Mouse (Mus musculus) megakaryocyte progenitor cell, adult 5-6 weeks (primary cell): Measurements from ENCODE around the gene Lhx4. TPM values are rescaled to one million over a fixed set of nuclear protein-coding genes. Genes with fewer than 3 reads are reported as not detected.

Source experiments
- ATAC-seq: replicated peaks from 2 replicates; pipeline ENCODE4 v1.8.0; 2016; ENCODE audit warnings: mild to moderate bottlenecking, moderate TSS enrichment, inconsistent platforms; ENCODE audit not compliant: poor library complexity
- total RNA-seq, 2 experiments: library from RNA; stranded (forward) in 1 of 2; stranded (reverse) in 1 of 2; fragments of 157-497, 149-512 nt in 1 of 2; fragments of 200-1000 nt in 1 of 2; gene quantifications; 2 replicates each; pipeline versions ENCODE4 v1.2.3 to v1.2.4; 2015 to 2017

Gene Lhx4
- total RNA-seq, 2 experiments from 2014 or later = not detected

DNA sequence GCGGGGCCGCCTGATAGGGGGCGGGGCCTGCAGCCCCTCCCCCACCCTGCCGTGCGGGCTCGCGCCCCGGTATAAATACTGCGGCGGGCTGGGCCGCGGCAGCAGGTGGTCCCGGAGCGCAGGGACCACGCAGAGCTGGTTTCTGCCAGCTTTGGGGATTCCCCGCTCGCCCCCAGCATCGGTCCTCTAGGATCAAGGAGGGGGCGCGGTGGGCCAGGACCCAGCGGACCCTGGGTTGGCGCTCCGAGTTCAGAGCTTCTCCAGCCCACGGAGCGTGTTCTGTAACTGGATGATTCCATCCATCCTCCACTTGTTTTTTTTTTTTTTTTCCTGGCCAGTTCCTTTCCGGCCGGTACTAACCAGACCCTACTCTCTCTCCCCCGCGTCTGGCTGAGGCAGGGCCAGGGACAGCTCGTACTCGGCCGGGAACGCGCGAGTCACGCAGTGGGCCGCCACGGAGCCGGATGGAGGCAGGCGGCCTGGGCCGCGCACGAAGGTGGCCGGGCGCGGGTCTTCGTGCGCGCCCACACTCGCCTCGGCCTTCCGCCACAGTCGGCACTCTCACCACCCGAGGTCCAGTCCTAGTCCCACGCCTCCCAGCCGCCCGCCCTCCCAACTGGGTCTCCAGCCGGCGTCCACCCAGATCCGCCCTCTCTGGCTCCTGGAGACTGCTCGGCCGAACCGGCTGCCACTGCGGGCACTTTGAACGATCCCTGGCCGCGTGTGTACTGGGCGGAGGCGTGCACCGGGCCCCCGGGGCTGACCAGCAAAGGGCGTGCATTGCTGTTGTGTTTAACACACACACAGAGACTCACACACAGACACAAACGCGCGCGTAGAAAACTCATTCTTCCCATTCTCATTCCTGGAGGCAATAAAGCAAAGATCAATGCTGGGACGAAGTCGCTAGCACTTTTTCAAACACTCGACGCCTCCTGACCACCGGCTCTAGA, 8.8 kb downstream of the Lhx4 start:
- ATAC-seq = no peak

- ATAC-seq = no peak
Observed at GRCm38 (mm10) chr1:155741988-155742387, 9.5 kb downstream of the Lhx4 start.

DNA sequence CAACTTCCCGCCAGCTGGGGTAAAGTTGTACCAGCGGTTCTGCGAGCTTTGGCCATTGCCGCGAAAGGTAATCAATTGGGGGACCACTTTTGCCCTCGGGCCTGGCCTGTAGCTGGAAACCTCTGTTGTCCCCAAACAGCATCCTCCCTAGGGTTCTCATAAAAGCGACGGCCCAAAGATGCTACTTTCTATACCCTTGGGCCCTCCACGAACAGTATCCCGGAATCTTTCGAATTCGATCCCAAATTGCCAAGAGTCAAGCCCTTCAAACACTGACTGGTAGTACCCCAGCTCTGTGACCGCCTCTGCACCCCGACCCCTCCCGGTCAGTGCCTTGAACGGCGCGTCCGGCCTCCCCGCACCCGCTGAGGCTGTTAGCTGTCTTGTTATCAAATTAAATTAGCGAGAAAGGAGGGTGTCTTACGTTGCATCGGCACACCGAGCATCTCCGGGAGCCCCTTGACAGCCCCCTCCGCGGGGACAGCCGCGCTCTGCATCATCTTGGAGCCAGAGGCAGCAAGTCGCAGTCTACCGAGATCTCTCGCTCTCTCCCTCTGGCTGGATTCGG, 10.0 kb downstream of the Lhx4 start:
- ATAC-seq = no peak

GRCm38 (mm10) chr1:155740622-155741377, 10.7 kb downstream of the Lhx4 start:
- no peak for ATAC-seq

DNA sequence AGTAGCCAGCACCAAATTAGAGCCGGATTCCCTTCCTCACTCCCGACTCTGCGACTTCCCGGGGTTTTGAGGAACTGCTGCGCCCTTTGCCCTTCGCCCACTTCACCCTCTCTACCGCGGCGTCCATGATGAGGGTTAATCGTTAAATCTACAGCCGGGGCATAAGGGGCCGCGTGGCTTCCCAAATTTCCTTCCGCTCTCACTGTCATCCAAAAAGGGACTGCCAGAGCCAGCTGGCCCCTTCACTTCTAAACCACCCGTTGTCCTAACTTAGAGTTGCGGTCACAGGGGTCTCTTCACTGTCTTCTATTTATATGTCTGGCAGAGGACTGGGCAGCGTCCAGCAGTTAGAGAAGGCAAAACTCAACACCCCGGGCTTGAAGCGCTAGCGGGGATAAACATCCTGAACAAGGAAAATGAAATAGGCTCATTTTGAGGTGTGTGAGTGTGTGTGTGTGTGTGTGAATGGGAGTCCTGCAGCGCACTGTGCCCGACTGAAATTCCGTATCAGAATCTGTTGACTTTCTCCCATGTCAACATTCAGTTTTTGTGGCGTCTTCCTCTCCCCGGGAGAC, 13.6 kb downstream of the Lhx4 start:
- ATAC-seq = 0 out of 2 replicates have a peak, but pooled peaks have one; percentile 29

DNA sequence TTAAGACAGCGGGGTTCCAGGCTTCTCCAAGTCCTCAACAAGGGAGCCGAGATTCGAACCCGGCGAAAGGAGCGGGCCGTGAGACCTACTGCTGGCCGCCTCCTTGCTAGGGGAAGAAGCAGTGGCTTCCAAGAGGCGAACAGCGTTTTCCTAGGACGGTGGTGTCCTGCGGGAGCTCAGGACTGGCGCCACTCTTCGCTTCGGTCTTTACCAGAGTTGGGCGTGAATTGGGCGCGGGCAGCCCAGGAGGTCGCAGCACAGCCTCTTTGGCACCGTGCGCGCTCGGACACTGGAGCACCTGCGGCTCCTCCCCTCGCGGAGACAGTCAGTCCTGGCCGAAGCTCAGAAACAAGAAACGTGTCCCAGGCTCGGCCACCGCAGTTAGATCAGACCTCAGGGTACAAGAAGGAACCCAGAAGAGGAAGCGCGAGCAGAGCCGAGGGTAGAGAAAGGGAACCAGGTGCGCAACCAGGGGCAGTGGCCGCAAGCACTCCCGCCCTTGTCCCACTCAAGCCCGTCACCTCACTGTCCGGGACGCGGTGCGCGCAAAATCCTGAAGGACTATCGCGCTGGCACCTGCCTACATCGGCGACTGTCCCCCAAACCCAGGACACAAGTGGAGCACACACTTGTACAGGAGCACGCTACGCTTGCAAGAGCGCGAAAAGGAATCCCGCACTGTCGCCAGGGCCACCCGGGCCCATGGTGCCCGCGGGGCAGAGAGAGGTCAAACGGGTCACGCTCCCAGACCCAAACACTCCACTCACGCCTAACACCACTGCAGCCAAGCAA, 14.3 kb downstream of the Lhx4 start:
- ATAC-seq = peak; percentile 81

DNA sequence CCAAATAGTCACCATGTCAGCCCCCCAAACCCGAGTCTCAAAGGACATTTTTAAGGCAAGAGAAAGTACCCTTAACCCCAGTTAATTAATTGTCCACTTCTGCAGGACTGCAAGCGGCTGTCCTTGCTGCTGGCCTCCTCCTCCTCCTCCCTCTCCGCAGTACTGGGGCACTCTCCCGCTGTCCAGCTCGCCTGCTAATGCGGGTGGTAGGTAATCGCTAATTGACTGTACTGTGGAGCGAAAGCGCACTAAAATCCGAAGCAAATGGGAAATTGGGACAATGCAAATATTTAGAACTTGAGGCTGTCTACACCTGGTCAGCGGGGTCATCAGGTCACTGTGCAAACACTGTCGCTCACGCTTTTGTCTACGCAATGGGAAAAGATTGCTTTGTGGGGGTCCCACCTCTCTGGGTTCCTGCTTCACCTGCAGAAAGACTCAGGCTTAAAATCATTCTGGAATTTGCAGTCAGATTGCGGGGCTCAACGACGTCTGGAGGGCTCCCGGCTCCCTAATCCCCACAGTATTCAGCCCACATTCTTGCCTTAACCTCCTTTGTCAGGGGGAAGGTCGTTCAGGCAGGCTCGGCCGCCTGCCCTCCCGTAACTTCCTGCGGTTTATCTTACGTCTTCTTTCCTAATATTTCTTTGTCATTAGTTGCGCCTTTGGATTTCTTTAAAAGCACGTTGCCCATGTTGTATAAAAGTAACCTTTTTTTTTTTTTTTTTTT, 15.2 kb downstream of the Lhx4 start:
- no peak for ATAC-seq

DNA sequence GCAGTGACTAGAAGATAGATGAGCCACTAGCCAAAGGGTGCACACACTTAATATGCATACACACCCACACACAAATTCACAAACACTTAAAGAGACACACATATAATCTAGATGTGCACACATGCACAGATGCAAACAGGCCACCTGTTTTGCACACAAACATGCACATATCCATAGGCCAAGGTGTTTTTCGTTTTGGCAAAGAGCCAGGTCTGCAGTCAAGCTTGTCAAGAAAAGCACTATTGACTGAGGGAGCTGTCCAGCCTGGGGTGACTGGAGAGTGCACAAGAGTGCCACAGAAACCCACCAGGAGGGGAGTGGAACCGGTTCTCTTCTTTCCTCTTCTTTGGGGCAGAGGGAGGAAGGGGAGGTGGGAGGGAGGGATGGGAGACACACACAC, 20.3 kb downstream of the Lhx4 start:
- no peak for ATAC-seq

- ATAC-seq = no peak
Observed at GRCm38 (mm10) chr1:155729113-155729795, 22.2 kb downstream of the Lhx4 start.

DNA sequence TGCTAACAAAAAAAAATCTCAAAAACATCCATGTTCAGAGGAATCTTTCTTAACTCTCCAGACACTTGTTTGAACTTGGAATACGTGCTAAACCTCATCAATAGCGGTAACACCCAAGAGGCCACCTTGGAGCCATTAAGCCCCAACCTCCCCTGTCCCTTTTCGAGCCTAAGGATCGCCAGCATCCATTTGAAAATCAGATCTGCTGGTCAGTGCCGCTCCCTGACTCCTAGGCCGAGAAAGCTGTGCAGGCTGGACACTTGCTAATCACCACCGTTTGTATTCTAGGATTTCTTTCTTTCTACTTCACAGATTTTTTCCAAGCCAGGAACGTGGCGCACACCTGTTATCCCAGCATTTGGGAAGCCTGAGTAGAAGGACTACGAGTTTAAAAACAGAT, 23.7 kb downstream of the Lhx4 start:
- ATAC-seq = no peak

GRCm38 (mm10) chr1:155725876-155726275, 25.6 kb downstream of the Lhx4 start:
- no peak for ATAC-seq

GRCm38 (mm10) chr1:155724301-155724700, 27.2 kb downstream of the Lhx4 start:
- ATAC-seq = no peak

- peak; percentile 94 for ATAC-seq
Observed at GRCm38 (mm10) chr1:155722185-155722584, 29.3 kb downstream of the Lhx4 start.

DNA sequence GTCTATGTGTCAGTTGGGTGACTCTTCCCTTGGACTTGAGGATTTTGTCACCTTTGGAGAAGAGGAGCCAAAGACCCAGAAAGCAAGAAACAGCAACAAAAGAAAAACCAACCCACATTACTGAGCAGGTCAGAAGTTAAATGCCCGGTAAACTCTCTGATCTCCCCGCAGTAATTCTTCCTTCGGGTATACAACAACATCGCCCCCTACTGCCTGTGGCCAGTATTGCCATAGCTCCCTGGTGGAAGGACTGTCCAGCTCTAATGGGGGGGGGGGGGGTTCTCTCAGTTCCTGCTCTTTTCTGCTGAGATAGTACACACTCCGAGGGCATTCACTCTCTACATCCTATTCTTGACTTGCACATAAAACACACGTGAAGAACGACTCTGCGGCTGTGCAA, 30.0 kb downstream of the Lhx4 start:
- ATAC-seq = peak; percentile 56

DNA sequence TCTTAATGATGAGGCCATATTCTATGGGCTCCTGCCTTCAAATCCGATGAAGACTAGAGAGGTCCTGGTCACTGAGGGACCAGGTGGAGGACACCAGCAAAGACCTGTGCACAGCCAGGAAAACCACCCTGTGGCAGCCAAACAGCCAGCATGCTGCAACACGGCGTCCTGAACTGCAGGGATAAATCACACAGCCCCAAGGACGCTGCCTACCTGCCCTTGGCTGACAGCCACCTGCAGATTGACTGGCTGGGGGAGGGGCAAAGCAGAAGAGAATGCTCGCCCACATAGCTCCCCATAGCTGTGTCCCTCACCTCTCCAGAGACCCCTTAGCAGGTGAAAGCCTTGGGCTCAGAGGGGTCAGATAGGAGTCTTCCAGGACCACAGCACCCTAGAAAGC, 31.5 kb downstream of the Lhx4 start:
- ATAC-seq = no peak

- ATAC-seq = no peak
Observed at GRCm38 (mm10) chr1:155718851-155719250, 32.6 kb downstream of the Lhx4 start.

DNA sequence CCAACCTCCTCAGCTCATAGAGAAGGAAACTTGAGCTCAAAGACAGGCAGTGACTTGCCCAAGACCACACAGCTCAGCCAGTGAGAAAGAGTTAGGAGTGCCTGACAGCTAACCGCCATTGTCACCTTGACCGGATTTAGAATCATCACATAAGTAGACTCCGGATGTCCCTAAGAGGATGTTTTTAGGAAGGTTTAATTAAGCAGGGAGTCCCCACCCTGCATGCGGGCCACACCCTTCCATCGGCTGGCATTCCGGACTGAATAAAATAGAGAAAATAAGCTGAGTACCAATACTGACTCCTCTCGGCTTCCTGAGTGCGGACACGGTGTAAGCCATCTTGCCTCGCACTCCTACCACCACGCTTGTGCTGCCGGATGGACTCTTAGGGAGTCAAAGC, 34.2 kb downstream of the Lhx4 start:
- no peak for ATAC-seq

DNA sequence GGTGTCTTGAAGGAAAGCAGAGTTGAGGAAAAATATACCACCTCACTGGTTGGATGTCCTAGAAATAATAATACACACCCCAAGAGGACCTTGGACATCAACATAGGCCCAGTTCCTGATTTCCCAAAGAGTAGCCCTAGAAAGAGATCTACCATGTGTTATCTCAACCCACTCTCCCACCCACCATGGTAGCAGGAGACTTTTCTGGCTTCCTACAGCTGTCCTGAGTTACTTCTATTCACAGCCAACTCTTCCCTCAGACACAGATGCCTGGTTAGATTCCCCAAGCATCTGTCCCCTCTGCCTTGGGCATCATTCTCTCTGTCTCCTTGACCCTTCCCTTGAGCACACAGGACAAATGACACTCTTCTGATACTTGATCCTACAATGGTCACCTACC, 36.1 kb downstream of the Lhx4 start:
- ATAC-seq = no peak

DNA sequence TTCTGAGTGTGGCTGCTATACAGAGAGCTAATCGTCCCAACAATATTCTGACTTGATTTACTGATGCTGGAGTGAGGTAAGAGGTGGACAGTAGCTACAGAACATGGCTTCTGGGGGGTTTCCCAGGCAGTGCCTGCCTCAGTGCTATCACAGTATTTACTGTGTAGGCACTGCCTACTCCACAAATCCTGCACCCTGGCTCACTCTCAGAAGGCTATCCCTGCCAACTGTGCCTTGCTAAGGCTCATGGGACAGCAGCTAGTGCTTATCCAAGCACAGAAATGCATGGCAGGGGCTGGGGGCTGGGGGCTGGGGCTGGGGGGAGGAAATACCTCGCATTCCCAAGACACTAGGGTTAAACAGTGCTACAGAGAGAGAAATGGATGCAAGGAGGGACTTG, 38.2 kb downstream of the Lhx4 start:
- no peak for ATAC-seq
